ENCODE assay signal across 18 mouse cellular contexts in genomic region chr10:111723885-111724284, GRCm38 (mm10).
"Had no signal": no experiment of that assay in that cellular context is flagged by ENCODE, and none has a peak within 500 bp of the region (broad histone marks: within the 10 kb centered on the region; RNA-seq: fewer than 3 reads in every experiment).

No protein-coding gene starts in this region.

- H3K9me3 ChIP-seq: megakaryocyte, embryonic 14.5 days; midbrain, embryonic 13.5 days; neural tube, embryonic 13.5 days; neural tube, embryonic 15.5 days had no signal

- H3K27ac ChIP-seq: macrophage; midbrain, embryonic 13.5 days; neural tube, embryonic 13.5 days; neural tube, embryonic 15.5 days had no signal

- DNase-seq: lung, adult 18-20 months; lung, embryonic 14.5 days; lung, postnatal 10 days; lung, postnatal 36 days; retina, postnatal 1 day; right cerebral cortex, adult 18-20 months; right cerebral cortex, postnatal 25 days; right cerebral cortex, postnatal 4 days; spleen, adult 18-20 months; thymus, adult 18-20 months; thymus, postnatal 14 days; thymus, postnatal 36 days had no signal

- H3K9ac ChIP-seq: lung, embryonic 14.5 days; midbrain, embryonic 13.5 days; neural tube, embryonic 13.5 days; neural tube, embryonic 15.5 days had no signal

- H3K36me3 ChIP-seq: midbrain, embryonic 13.5 days; neural tube, embryonic 13.5 days; neural tube, embryonic 15.5 days had no signal

- H3K27me3 ChIP-seq: midbrain, embryonic 13.5 days; neural tube, embryonic 13.5 days; neural tube, embryonic 15.5 days had no signal

- H3K4me1 ChIP-seq: midbrain, embryonic 13.5 days had no signal

- H3K4me3 ChIP-seq: megakaryocyte, embryonic 14.5 days; midbrain, embryonic 13.5 days; neural tube, embryonic 13.5 days; neural tube, embryonic 15.5 days had no signal

- H3K4me2 ChIP-seq: lung, embryonic 14.5 days; midbrain, embryonic 11.5 days; midbrain, embryonic 13.5 days; neural tube, embryonic 13.5 days; neural tube, embryonic 15.5 days had no signal

- ATAC-seq: midbrain, embryonic 13.5 days had no signal
